Mouse (Mus musculus): ENCODE measurements around the gene Tpcn2.

Tpcn2 gene

GRCm38 (mm10) chr7:145155666-145156065 is 128.1 kb downstream of the Tpcn2 start:
- no peak for DNase-seq (ENCODE audit: low read depth, low spot score)

GRCm38 (mm10) chr7:145154066-145154465 is 129.7 kb downstream of the Tpcn2 start:
- DNase-seq (ENCODE audit: low read depth, low spot score), result peak; percentile 58

- no peak for DNase-seq (ENCODE audit: low read depth, low spot score)
Observed at GRCm38 (mm10) chr7:145151845-145152244, 132.0 kb downstream of the Tpcn2 start.

- DNase-seq (ENCODE audit: low read depth, low spot score), result no peak
Observed at GRCm38 (mm10) chr7:145148902-145149301, 134.9 kb downstream of the Tpcn2 start.

GRCm38 (mm10) chr7:145147973-145148698 is 135.7 kb downstream of the Tpcn2 start:
- DNase-seq (ENCODE audit: low read depth, low spot score), result peak; percentile 82

- DNase-seq (ENCODE audit: low read depth, low spot score), result peak; percentile 43
Observed at GRCm38 (mm10) chr7:145146252-145146930, 137.4 kb downstream of the Tpcn2 start.

- no peak for DNase-seq (ENCODE audit: low read depth, low spot score)
Observed at GRCm38 (mm10) chr7:145143502-145144070, 140.2 kb downstream of the Tpcn2 start.

GRCm38 (mm10) chr7:145140656-145141055 is 143.2 kb downstream of the Tpcn2 start:
- DNase-seq (ENCODE audit: low read depth, low spot score), result peak; percentile 32

GRCm38 (mm10) chr7:145139576-145139975 is 144.2 kb downstream of the Tpcn2 start:
- DNase-seq (ENCODE audit: low read depth, low spot score), result peak; percentile 76

- peak; percentile 100 for DNase-seq (ENCODE audit: low read depth, low spot score)
Observed at GRCm38 (mm10) chr7:145139100-145139499, 144.7 kb downstream of the Tpcn2 start.

- peak; percentile 56 for DNase-seq (ENCODE audit: low read depth, low spot score)
Observed at GRCm38 (mm10) chr7:145137871-145138270, 145.9 kb downstream of the Tpcn2 start.

- peak; percentile 51 for DNase-seq (ENCODE audit: low read depth, low spot score)
Observed at GRCm38 (mm10) chr7:145136831-145137230, 147.0 kb downstream of the Tpcn2 start.
